Mouse (Mus musculus) megakaryocyte, embryonic 14.5 days (primary cell): ENCODE results near the gene Parp11.

ENCODE experiments used
- FLI1 ChIP-seq: IDR thresholded peaks from 2 replicates; pipeline ENCODE4 v1.6.1; 2012; ENCODE audit warnings: low read length, inconsistent platforms, mixed read lengths
- GATA1 ChIP-seq: IDR thresholded peaks from 3 replicates; pipeline ENCODE4 v1.6.1; 2012; ENCODE audit warnings: mixed read lengths, low read length, inconsistent platforms, borderline replicate concordance

DNA sequence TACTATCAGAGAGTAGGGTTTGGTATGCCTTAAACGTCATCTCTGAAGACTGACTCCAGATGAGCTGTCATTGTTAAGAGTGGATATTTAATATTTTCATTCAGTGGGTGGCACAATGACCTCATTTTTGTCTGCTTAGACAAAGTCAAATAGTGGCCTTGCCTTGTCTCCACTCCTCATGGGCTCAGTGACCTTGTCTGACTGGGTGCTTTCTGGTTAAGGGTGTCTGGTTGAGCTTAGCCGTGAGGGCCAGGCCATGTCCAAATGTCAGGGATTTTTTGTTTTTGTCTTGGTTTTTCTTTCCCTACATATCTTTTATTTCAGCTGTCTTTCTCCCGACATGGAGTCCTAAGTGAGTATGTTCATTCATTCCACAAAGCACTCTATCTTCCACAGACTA, 54.2 kb downstream of the Parp11 start:
- TF ChIP-seq GATA1 (no peak), FLI1 (no peak)
